Mouse (Mus musculus): Measurements from ENCODE around the gene Rnaseh2b.

DNA sequence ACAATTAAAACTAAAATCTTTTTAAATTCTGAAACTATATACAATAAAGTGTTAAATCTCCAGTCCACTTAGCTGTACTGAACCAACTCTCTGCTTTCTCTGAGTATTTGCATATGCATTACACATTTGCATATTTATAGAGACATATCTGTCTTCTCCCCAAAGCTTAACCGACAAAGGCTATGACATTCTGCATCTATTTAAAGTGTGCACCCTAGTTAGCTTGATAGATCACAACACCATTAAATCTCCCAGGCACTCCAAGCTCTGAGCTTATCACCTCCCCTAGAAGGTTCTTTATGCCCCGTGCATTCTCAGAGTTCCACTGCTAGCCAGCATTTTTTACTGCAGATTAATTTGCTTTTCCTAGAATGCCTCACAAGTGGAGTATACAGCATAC lies 16.6 kb downstream of the Rnaseh2b start:
- no peak for TF ChIP-seq CTCF (conservative IDR thresholded peaks at IDR 0.05; ENCODE audit: low read length)
- no peak for TF ChIP-seq NANOG (IDR thresholded peaks at IDR 0.05; ENCODE audit: borderline replicate concordance, low read length)
- no peak for TF ChIP-seq POU5F1 (IDR thresholded peaks at IDR 0.05; ENCODE audit: borderline replicate concordance, low read length)

All from E14TG2a.4 (cell line).